Mouse (Mus musculus) neural tube, embryonic 14.5 days (tissue): ENCODE results near the gene Cep85l. TPM values are rescaled to one million over a fixed set of nuclear protein-coding genes. Genes with fewer than 3 reads are reported as not detected.

Experiments
- ATAC-seq: fragments of 200-750 bp; cut with Nextera tagmentation; 2 replicates; pipeline ENCODE4 v1.8.0; 2017; ENCODE audit warnings: low read depth, mild to moderate bottlenecking, moderate TSS enrichment, moderate library complexity
- H3K27ac ChIP-seq: fragments of 300-500 bp; sonication (generic); 2 replicates; pipeline ENCODE4 v1.5.1; 2014; ENCODE audit warnings: low read depth, mild to moderate bottlenecking, control low read depth, low read length, moderate library complexity, mixed read lengths
- H3K27me3 ChIP-seq: fragments of 300-500 bp; sonication (generic); 2 replicates; pipeline ENCODE4 v1.6.1; 2014; ENCODE audit warnings: low read length; ENCODE audit not compliant: control insufficient read depth, insufficient read depth
- H3K36me3 ChIP-seq: fragments of 300-500 bp; sonication (generic); 2 replicates; pipeline ENCODE4 v1.6.1; 2014; ENCODE audit warnings: low read length, mixed read lengths; ENCODE audit not compliant: control insufficient read depth, insufficient read depth
- H3K4me1 ChIP-seq: fragments of 300-500 bp; sonication (generic); 2 replicates; pipeline ENCODE4 v1.6.1; 2014; ENCODE audit warnings: low read length; ENCODE audit not compliant: control insufficient read depth, insufficient read depth
- H3K4me2 ChIP-seq: fragments of 300-500 bp; sonication (generic); 2 replicates; pipeline ENCODE4 v1.6.1; 2014; ENCODE audit warnings: mild to moderate bottlenecking, low read depth, low read length, control low read depth
- H3K4me3 ChIP-seq: fragments of 300-500 bp; sonication (generic); 2 replicates; pipeline ENCODE4 v1.5.1; 2014; ENCODE audit warnings: low read depth, low read length, control low read depth, mixed read lengths
- H3K9ac ChIP-seq: fragments of 300-500 bp; sonication (generic); replicated peaks from 2 replicates; pipeline ENCODE4 v1.6.1; 2014; ENCODE audit warnings: low read depth, mild to moderate bottlenecking, control low read depth, low read length, mixed read lengths
- H3K9me3 ChIP-seq: fragments of 300-500 bp; sonication (generic); 2 replicates; pipeline ENCODE4 v1.6.1; 2016; ENCODE audit warnings: low read length; ENCODE audit not compliant: control insufficient read depth
- WGBS: fragments of 180-500 bp; shearing (Covaris S2); extraction: QIAGEN DNeasy Blood & Tissue Kit; methylation state at CpG from one replicate; pipeline ENCODE4 v1.1.7; 2014; 5-methylcytosine and 5-hydroxymethylcytosine counted together
- polyA plus RNA-seq: library from polyadenylated mRNA; unstranded; fragments of >200 nt; fragmentation: Nextera tagmentation; extraction: Ambion mirVana; gene quantifications from 2 replicates; pipeline ENCODE4 v1.2.1, GENCODE M21; 2014

The Cep85l gene
- polyA plus RNA-seq = 6.4 and 11.6 TPM in 2 replicates

GRCm38 (mm10) chr10:53379709-53380106, at the start of gene Cep85l:
Gene Cep85l (minus strand): TSS chr10:53379947.
- Histone ChIP-seq H3K4me2 (peak within 1 kb of the TSS; percentile 71), H3K27me3 (no peaks in the 10 kb centered on the region), H3K9me3 (no peaks in the 10 kb centered on the region), H3K4me1 (peaks cover 15% of the 10 kb centered on the region; the same call in 1 of the 2 replicates), H3K4me3 (peak within 1 kb of the TSS; percentile 98), H3K36me3 (no peaks in the 10 kb centered on the region), H3K9ac (peak within 1 kb of the TSS; percentile 99), H3K27ac (peak within 1 kb of the TSS; percentile 97)
- ATAC-seq = peak; percentile 99
- under 1% methylated on average over 30 of the region's 31 CpGs for WGBS

GRCm38 (mm10) chr10:53428695-53429447, 49.1 kb upstream of the Cep85l start:
- ATAC-seq = peak; percentile 72; the same call in 1 of the 2 replicates
- Histone ChIP-seq H3K27me3 (no peaks in the 10 kb centered on the region), H3K27ac (peak overlapping the region; percentile 44; the same call in 1 of the 2 replicates), H3K4me2 (no peak overlapping the region), H3K9ac (no peak overlapping the region), H3K9me3 (no peaks in the 10 kb centered on the region), H3K4me1 (peaks cover 2% of the 10 kb centered on the region; the same call in 1 of the 2 replicates), H3K36me3 (no peaks in the 10 kb centered on the region), H3K4me3 (no peak overlapping the region)
- 59% methylated on average over 7 of the region's 7 CpGs for WGBS

- Histone ChIP-seq H3K4me3 (no peak overlapping the region), H3K4me1 (peaks cover 2% of the 10 kb centered on the region; the same call in 1 of the 2 replicates), H3K36me3 (no peaks in the 10 kb centered on the region), H3K4me2 (no peak overlapping the region), H3K27ac (no peak overlapping the region), H3K9me3 (no peaks in the 10 kb centered on the region), H3K27me3 (no peaks in the 10 kb centered on the region), H3K9ac (no peak overlapping the region)
- no peak for ATAC-seq
- WGBS = 96% methylated on average over 2 of the region's 2 CpGs
These were observed 46.8 kb upstream of the Cep85l start for GRCm38 (mm10) chr10:53426524-53426923.

- H3K27ac ChIP-seq = no peak overlapping the region
- 96% methylated on average over 1 of the region's 1 CpGs for WGBS
- no peaks in the 10 kb centered on the region for H3K36me3 ChIP-seq
- no peak for ATAC-seq
- no peak overlapping the region for H3K4me3 ChIP-seq
- no peak overlapping the region for H3K4me2 ChIP-seq
- no peak overlapping the region for H3K9ac ChIP-seq
- H3K9me3 ChIP-seq = no peaks in the 10 kb centered on the region
- H3K4me1 ChIP-seq = no peaks in the 10 kb centered on the region
- no peaks in the 10 kb centered on the region for H3K27me3 ChIP-seq
These were observed 43.3 kb upstream of the Cep85l start for GRCm38 (mm10) chr10:53423091-53423490.

- H3K36me3 ChIP-seq = no peaks in the 10 kb centered on the region
- no peaks in the 10 kb centered on the region for H3K9me3 ChIP-seq
- no peak overlapping the region for H3K27ac ChIP-seq
- H3K4me3 ChIP-seq = no peak overlapping the region
- no peaks in the 10 kb centered on the region for H3K27me3 ChIP-seq
- H3K9ac ChIP-seq = no peak overlapping the region
- 67% methylated on average over 1 of the region's 1 CpGs for WGBS
- no peak overlapping the region for H3K4me2 ChIP-seq
- ATAC-seq = no peak
- no peaks in the 10 kb centered on the region for H3K4me1 ChIP-seq
These were observed 42.5 kb upstream of the Cep85l start for GRCm38 (mm10) chr10:53422206-53422605.

GRCm38 (mm10) chr10:53421613-53422012, 41.9 kb upstream of the Cep85l start:
- Histone ChIP-seq H3K4me3 (no peak overlapping the region), H3K9me3 (no peaks in the 10 kb centered on the region), H3K9ac (no peak overlapping the region), H3K27me3 (no peaks in the 10 kb centered on the region), H3K27ac (no peak overlapping the region), H3K36me3 (no peaks in the 10 kb centered on the region), H3K4me1 (no peaks in the 10 kb centered on the region), H3K4me2 (no peak overlapping the region)
- 87% methylated on average over 6 of the region's 6 CpGs for WGBS
- no peak for ATAC-seq

GRCm38 (mm10) chr10:53420069-53420468, 40.3 kb upstream of the Cep85l start:
- H3K4me3 ChIP-seq = no peak overlapping the region
- H3K36me3 ChIP-seq = no peaks in the 10 kb centered on the region
- H3K4me1 ChIP-seq = no peaks in the 10 kb centered on the region

GRCm38 (mm10) chr10:53419139-53419935, 39.6 kb upstream of the Cep85l start:
- H3K4me2 ChIP-seq = no peak overlapping the region
- no peak overlapping the region for H3K27ac ChIP-seq
- no peak overlapping the region for H3K4me3 ChIP-seq
- ATAC-seq = no peak
- no peaks in the 10 kb centered on the region for H3K27me3 ChIP-seq
- H3K36me3 ChIP-seq = no peaks in the 10 kb centered on the region
- 79% methylated on average over 4 of the region's 4 CpGs for WGBS
- H3K4me1 ChIP-seq = peaks cover 2% of the 10 kb centered on the region; the same call in 1 of the 2 replicates
- H3K9ac ChIP-seq = no peak overlapping the region
- H3K9me3 ChIP-seq = no peaks in the 10 kb centered on the region

More at GRCm38 (mm10) chr10:53420069-53420468, 40.3 kb upstream of the Cep85l start:
- Histone ChIP-seq H3K27me3 (no peaks in the 10 kb centered on the region), H3K4me2 (no peak overlapping the region), H3K9me3 (no peaks in the 10 kb centered on the region), H3K27ac (no peak overlapping the region), H3K9ac (no peak overlapping the region)
- no peak for ATAC-seq

GRCm38 (mm10) chr10:53417015-53417414, 37.3 kb upstream of the Cep85l start:
- no peak overlapping the region for H3K4me2 ChIP-seq
- WGBS = 72% methylated on average over 2 of the region's 2 CpGs
- no peak overlapping the region for H3K27ac ChIP-seq
- H3K36me3 ChIP-seq = no peaks in the 10 kb centered on the region
- H3K9me3 ChIP-seq = no peaks in the 10 kb centered on the region
- no peak for ATAC-seq
- H3K4me1 ChIP-seq = peaks cover 3% of the 10 kb centered on the region; the same call in 1 of the 2 replicates
- H3K4me3 ChIP-seq = no peak overlapping the region
- no peak overlapping the region for H3K9ac ChIP-seq
- H3K27me3 ChIP-seq = no peaks in the 10 kb centered on the region
